ENCODE assay signal across 9 mouse cellular contexts in the genomic region with DNA sequence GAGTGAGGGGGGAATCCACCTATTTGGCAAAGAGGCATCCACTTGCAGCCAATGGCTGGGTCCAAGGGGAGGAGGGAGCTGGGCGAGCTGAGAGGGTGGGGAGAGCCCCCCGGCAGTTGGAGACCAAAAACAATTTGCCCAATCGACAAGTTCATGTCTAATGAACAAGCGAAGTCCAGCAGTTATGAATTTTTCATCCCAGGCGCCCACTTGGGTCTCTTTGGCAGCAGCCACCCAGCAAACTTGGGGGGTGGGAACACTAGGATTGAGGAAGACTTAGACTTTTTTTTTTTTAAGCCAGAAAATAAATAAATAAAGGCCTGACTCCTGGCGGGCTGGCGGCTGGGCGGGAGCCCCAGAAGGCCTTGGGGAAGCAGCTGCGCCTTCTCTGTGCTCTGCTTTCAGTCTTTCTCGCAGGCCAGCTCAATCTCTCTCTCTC. TPM values are rescaled to one million over a fixed set of nuclear protein-coding genes. Genes with fewer than 3 reads are reported as not detected.
A peak's percentile ranks its signal among the peaks of the same experiment; 100 is the strongest.
DNase-seq lines count a peak whose midpoint lies in the region; ATAC-seq and TF ChIP-seq lines count a peak whose summit lies in the region.
"Had no signal": no experiment of that assay in that cellular context is flagged by ENCODE, and none has a peak within 500 bp of the region (broad histone marks: within the 10 kb centered on the region; RNA-seq: fewer than 3 reads in every experiment).

No protein-coding gene starts in this region.

- no peak overlapping the region for H3K9ac ChIP-seq in liver, adult 2 months (ENCODE audit: low read depth, low read length)
- H3K9ac ChIP-seq in liver, embryonic 12.5 days: no peak overlapping the region
- 0 out of 2 replicates have a peak overlapping the region, but pooled peaks have one; percentile 19 for H3K9ac ChIP-seq in hindbrain, postnatal 0 days (replicated peaks; ENCODE audit: low read length)
- no peak overlapping the region for H3K9ac ChIP-seq in midbrain, embryonic 12.5 days (replicated peaks)
- H3K9ac ChIP-seq: liver, embryonic 13.5 days had no signal

- peaks cover 52% of the 10 kb centered on the region for H3K4me1 ChIP-seq in liver, adult 2 months (ENCODE audit: control insufficient read depth, insufficient read depth, low read length)
- H3K4me1 ChIP-seq in liver, embryonic 12.5 days: peaks cover 24% of the 10 kb centered on the region
- peaks cover 26% of the 10 kb centered on the region for H3K4me1 ChIP-seq in brown adipose tissue, adult 24 weeks (ENCODE audit: control insufficient read depth, insufficient read depth, insufficient read length, low read length)
- H3K4me1 ChIP-seq in hindbrain, postnatal 0 days (ENCODE audit: insufficient read depth, low read length): peaks cover 24% of the 10 kb centered on the region
- H3K4me1 ChIP-seq in midbrain, embryonic 12.5 days: peaks cover 59% of the 10 kb centered on the region

- H3K4me3 ChIP-seq in liver, adult 2 months (ENCODE audit: insufficient read depth, low read depth, low read length): no peak overlapping the region
- no peak overlapping the region for H3K4me3 ChIP-seq in liver, embryonic 12.5 days
- 0 out of 2 replicates have a peak overlapping the region, but pooled peaks have one; percentile 10 for H3K4me3 ChIP-seq in brown adipose tissue, adult 24 weeks (ENCODE audit: insufficient read depth, low read depth, low read length)
- H3K4me3 ChIP-seq in hindbrain, postnatal 0 days (ENCODE audit: low read length): no peak overlapping the region
- peak overlapping the region; percentile 19 for H3K4me3 ChIP-seq in midbrain, embryonic 12.5 days
- H3K4me3 ChIP-seq: liver, embryonic 13.5 days had no signal

- peaks cover 18% of the 10 kb centered on the region for H3K79me2 ChIP-seq in liver, adult 2 months (ENCODE audit: control insufficient read depth, insufficient read depth, low read length)

- no peak overlapping the region for H3K4me2 ChIP-seq in liver, embryonic 12.5 days
- H3K4me2 ChIP-seq in hindbrain, postnatal 0 days (ENCODE audit: low read depth, low read length): peak overlapping the region; percentile 50
- peak overlapping the region; percentile 40 for H3K4me2 ChIP-seq in midbrain, embryonic 12.5 days (replicated peaks)

- DNase-seq in liver, adult 2 months (ENCODE audit: extremely low read depth, low read depth, low spot score): no peak
- peak; percentile 78 for DNase-seq in gastrocnemius, adult 18-20 months (ENCODE audit: low spot score)
- DNase-seq in hindbrain, postnatal 0 days (ENCODE audit: low spot score): peak; percentile 87
- DNase-seq in thymus, adult 18-20 months: no peak
- DNase-seq: liver, embryonic 13.5 days had no signal

- no peak for TF ChIP-seq CTCF in liver, adult 2 months (IDR thresholded peaks at IDR 0.05; ENCODE audit: low read depth, low read length)
- TF ChIP-seq CTCF in hindbrain, postnatal 0 days (IDR thresholded peaks at IDR 0.05; ENCODE audit: low read depth): no peak

- no peaks in the 10 kb centered on the region for H3K9me3 ChIP-seq in liver, embryonic 12.5 days (replicated peaks)
- no peaks in the 10 kb centered on the region for H3K9me3 ChIP-seq in hindbrain, postnatal 0 days (ENCODE audit: low read length)
- no peaks in the 10 kb centered on the region for H3K9me3 ChIP-seq in midbrain, embryonic 12.5 days
- H3K9me3 ChIP-seq: liver, embryonic 13.5 days had no signal

- ATAC-seq in liver, embryonic 12.5 days: no peak
- ATAC-seq in hindbrain, postnatal 0 days: peak; percentile 77
- ATAC-seq in midbrain, embryonic 12.5 days (ENCODE audit: low FRiP score, low read depth): no peak
- ATAC-seq in erythroid progenitor cell, adult 5-6 weeks (replicated peaks; ENCODE audit: low FRiP score, poor library complexity, severe bottlenecking): no peak

- H3K27ac ChIP-seq in liver, adult 2 months (replicated peaks; ENCODE audit: insufficient read depth, low read depth, low read length): peak overlapping the region; percentile 2; the same call in 1 of the 2 replicates
- no peak overlapping the region for H3K27ac ChIP-seq in liver, embryonic 12.5 days
- H3K27ac ChIP-seq in brown adipose tissue, adult 24 weeks (replicated peaks; ENCODE audit: low read depth, low read length): peak overlapping the region; percentile 42
- peak overlapping the region; percentile 90 for H3K27ac ChIP-seq in hindbrain, postnatal 0 days
- no peak overlapping the region for H3K27ac ChIP-seq in midbrain, embryonic 12.5 days (replicated peaks)
- H3K27ac ChIP-seq: liver, embryonic 13.5 days had no signal

- no peaks in the 10 kb centered on the region for H3K27me3 ChIP-seq in liver, adult 2 months (ENCODE audit: control insufficient read depth, insufficient read depth, low read length)
- peaks cover 100% of the 10 kb centered on the region for H3K27me3 ChIP-seq in liver, embryonic 12.5 days (replicated peaks)
- H3K27me3 ChIP-seq in hindbrain, postnatal 0 days (ENCODE audit: insufficient read depth, low read length): peaks cover 5% of the 10 kb centered on the region; the same call in 1 of the 2 replicates
- peaks cover 100% of the 10 kb centered on the region for H3K27me3 ChIP-seq in midbrain, embryonic 12.5 days

- 28% methylated on average over 9 of the region's 10 CpGs for WGBS in liver, adult 2 months
- 6% methylated on average over 10 of the region's 10 CpGs for WGBS in liver, embryonic 12.5 days (ENCODE audit: insufficient replicate concordance)
- 2% methylated on average over 10 of the region's 10 CpGs for WGBS in hindbrain, postnatal 0 days
- 4% methylated on average over 10 of the region's 10 CpGs for WGBS in midbrain, embryonic 12.5 days

- no peak for TF ChIP-seq POLR2A in liver, adult 2 months (IDR thresholded peaks at IDR 0.05; ENCODE audit: extremely low read depth, insufficient read depth, low read length)

- H3K36me3 ChIP-seq in liver, adult 2 months (ENCODE audit: control insufficient read depth, insufficient read depth, low read length): no peaks in the 10 kb centered on the region
- no peaks in the 10 kb centered on the region for H3K36me3 ChIP-seq in liver, embryonic 12.5 days
- H3K36me3 ChIP-seq in hindbrain, postnatal 0 days (ENCODE audit: insufficient read depth, low read length): no peaks in the 10 kb centered on the region
- no peaks in the 10 kb centered on the region for H3K36me3 ChIP-seq in midbrain, embryonic 12.5 days
- H3K36me3 ChIP-seq: liver, embryonic 13.5 days had no signal

RNA-seq across cellular contexts. Expression of gene Nfix, which starts 25.7 kb away (rescaled TPM):
- total RNA-seq in liver, adult 2 months (2014; rRNA removed): 20.7 and 27.5 TPM in 2 replicates
- 32.9 and 34.4 TPM in 2 replicates for polyA plus RNA-seq in liver, adult 2 months (2012; rRNA removed)
- polyA plus RNA-seq in liver, embryonic 12.5 days (2016; fragmentation: Nextera tagmentation; extraction: Ambion mirVana): 2.8 and 2.9 TPM in 2 replicates
- 74.6 and 78.4 TPM in 2 replicates for polyA plus RNA-seq in brown adipose tissue, adult 24 weeks (2012; ENCODE audit: insufficient read depth, insufficient read length, missing spikeins)
- 100 to 1,000 TPM; 481 to 528 TPM for total RNA-seq in gastrocnemius, adult 18-20 months (2021)
- 90.4 and 92.5 TPM in 2 replicates for total RNA-seq in hindbrain, postnatal 0 days (2014; rRNA removed)
- 123 and 126 TPM in 2 replicates for polyA plus RNA-seq in hindbrain, postnatal 0 days (2015; fragmentation: Nextera tagmentation; extraction: Ambion mirVana)
- polyA plus RNA-seq in midbrain, embryonic 12.5 days (2016; fragmentation: Nextera tagmentation; extraction: Ambion mirVana): 6.6 and 8.5 TPM in 2 replicates
- total RNA-seq in erythroid progenitor cell, adult 5-6 weeks (2015; ENCODE audit: low replicate concordance): 53.7 and 76.0 TPM in 2 replicates
- 33.6 and 36.8 TPM in 2 replicates for total RNA-seq in erythroid progenitor cell, adult 5-6 weeks (2017; ENCODE audit: low replicate concordance)

RNA-seq across cellular contexts. Expression of gene Dand5, which starts 48.1 kb away (rescaled TPM):
- 0.94 and 1.8 TPM in 2 replicates for total RNA-seq in liver, adult 2 months (2014; rRNA removed)
- 2.0 and 2.6 TPM in 2 replicates for polyA plus RNA-seq in liver, adult 2 months (2012; rRNA removed)
- polyA plus RNA-seq in liver, embryonic 12.5 days (2016; fragmentation: Nextera tagmentation; extraction: Ambion mirVana): 3.4 and 4.3 TPM in 2 replicates
- polyA plus RNA-seq in brown adipose tissue, adult 24 weeks (2012; ENCODE audit: insufficient read depth, insufficient read length, missing spikeins): 7.2 and 9.4 TPM in 2 replicates
- total RNA-seq in gastrocnemius, adult 18-20 months (2021): 10 to 100 TPM; 12.8 to 12.9 TPM
- 6.6 and 7.2 TPM in 2 replicates for total RNA-seq in hindbrain, postnatal 0 days (2014; rRNA removed)
- 12.3 and 12.5 TPM in 2 replicates for polyA plus RNA-seq in hindbrain, postnatal 0 days (2015; fragmentation: Nextera tagmentation; extraction: Ambion mirVana)
- 5.0 and 6.1 TPM in 2 replicates for polyA plus RNA-seq in midbrain, embryonic 12.5 days (2016; fragmentation: Nextera tagmentation; extraction: Ambion mirVana)
- total RNA-seq in erythroid progenitor cell, adult 5-6 weeks (2015; ENCODE audit: low replicate concordance): 2.5 and 3.8 TPM in 2 replicates
- total RNA-seq in erythroid progenitor cell, adult 5-6 weeks (2017; ENCODE audit: low replicate concordance): 5.4 and 6.7 TPM in 2 replicates

RNA-seq across cellular contexts. Expression of gene G430095P16Rik, which starts 51.7 kb away (rescaled TPM):
- total RNA-seq in liver, adult 2 months (2014; rRNA removed): not detected in 2 replicates
- 0.19 TPM in 1 of 2 replicates, not detected in the other for polyA plus RNA-seq in liver, adult 2 months (2012; rRNA removed)
- polyA plus RNA-seq in liver, embryonic 12.5 days (2016; fragmentation: Nextera tagmentation; extraction: Ambion mirVana): 11.0 and 12.0 TPM in 2 replicates
- 1.9 TPM in 1 of 2 replicates, not detected in the other for polyA plus RNA-seq in brown adipose tissue, adult 24 weeks (2012; ENCODE audit: insufficient read depth, insufficient read length, missing spikeins)
- total RNA-seq in gastrocnemius, adult 18-20 months (2021): under 1 TPM; 0.34 to 0.45 TPM
- total RNA-seq in hindbrain, postnatal 0 days (2014; rRNA removed): 1.2 TPM in 1 of 2 replicates, not detected in the other
- 1.1 and 1.7 TPM in 2 replicates for polyA plus RNA-seq in hindbrain, postnatal 0 days (2015; fragmentation: Nextera tagmentation; extraction: Ambion mirVana)
- polyA plus RNA-seq in midbrain, embryonic 12.5 days (2016; fragmentation: Nextera tagmentation; extraction: Ambion mirVana): 2.0 and 2.4 TPM in 2 replicates
- 12.2 and 21.6 TPM in 2 replicates for total RNA-seq in erythroid progenitor cell, adult 5-6 weeks (2015; ENCODE audit: low replicate concordance)
- 1.1 and 13.2 TPM in 2 replicates for total RNA-seq in erythroid progenitor cell, adult 5-6 weeks (2017; ENCODE audit: low replicate concordance)

RNA-seq across cellular contexts. Expression of gene Gadd45gip1, which starts 56.8 kb away (rescaled TPM):
- total RNA-seq in liver, adult 2 months (2014; rRNA removed): 26.7 and 28.1 TPM in 2 replicates
- 29.8 and 34.2 TPM in 2 replicates for polyA plus RNA-seq in liver, adult 2 months (2012; rRNA removed)
- polyA plus RNA-seq in liver, embryonic 12.5 days (2016; fragmentation: Nextera tagmentation; extraction: Ambion mirVana): 69.9 and 71.0 TPM in 2 replicates
- 32.2 and 37.2 TPM in 2 replicates for polyA plus RNA-seq in brown adipose tissue, adult 24 weeks (2012; ENCODE audit: insufficient read depth, insufficient read length, missing spikeins)
- total RNA-seq in gastrocnemius, adult 18-20 months (2021): 10 to 100 TPM; 22.9 to 24.2 TPM
- 33.0 and 34.1 TPM in 2 replicates for total RNA-seq in hindbrain, postnatal 0 days (2014; rRNA removed)
- 43.4 and 45.3 TPM in 2 replicates for polyA plus RNA-seq in hindbrain, postnatal 0 days (2015; fragmentation: Nextera tagmentation; extraction: Ambion mirVana)
- polyA plus RNA-seq in midbrain, embryonic 12.5 days (2016; fragmentation: Nextera tagmentation; extraction: Ambion mirVana): 36.1 and 36.6 TPM in 2 replicates
- total RNA-seq in erythroid progenitor cell, adult 5-6 weeks (2015; ENCODE audit: low replicate concordance): 6.7 and 7.6 TPM in 2 replicates
- total RNA-seq in erythroid progenitor cell, adult 5-6 weeks (2017; ENCODE audit: low replicate concordance): 11.3 and 16.4 TPM in 2 replicates

Comparison
In these comparisons a context has a peak if more than half of its experiments do, and no peak if none do; other contexts are left out.
1. H3K27ac ChIP-seq: peak in liver, adult 2 months (single experiment), brown adipose tissue, adult 24 weeks (single experiment) and hindbrain, postnatal 0 days (single experiment); none in liver, embryonic 12.5 days (single experiment) and midbrain, embryonic 12.5 days (single experiment).
2. DNase-seq: peak in gastrocnemius, adult 18-20 months (single experiment) and hindbrain, postnatal 0 days (single experiment); none in liver, adult 2 months (single experiment) and thymus, adult 18-20 months (0 of 2).
3. H3K4me3 ChIP-seq: peak in brown adipose tissue, adult 24 weeks (single experiment) and midbrain, embryonic 12.5 days (single experiment); none in liver, adult 2 months (single experiment), liver, embryonic 12.5 days (single experiment) and hindbrain, postnatal 0 days (single experiment).